Mouse (Mus musculus) heart, adult 9 months (tissue): ENCODE data around the gene Ppp1r26.

Experiments used
- DNase-seq, 2 experiments: peaks; one replicate each; pipeline ENCODE4 v3.0.0; 2022; ENCODE audit warnings: low spot score in 2 of 2

Ppp1r26 gene

GRCm38 (mm10) chr2:28496671-28497070 lies 50.1 kb downstream of the Ppp1r26 start, which contains the start of gene Gbgt1:
Gbgt1 (plus strand) TSS chr2:28496891.
- peak in 1 of 2 experiments; percentile 44 for DNase-seq

GRCm38 (mm10) chr2:28497561-28497960 lies 51.0 kb downstream of the Ppp1r26 start:
- DNase-seq = no peak

DNA sequence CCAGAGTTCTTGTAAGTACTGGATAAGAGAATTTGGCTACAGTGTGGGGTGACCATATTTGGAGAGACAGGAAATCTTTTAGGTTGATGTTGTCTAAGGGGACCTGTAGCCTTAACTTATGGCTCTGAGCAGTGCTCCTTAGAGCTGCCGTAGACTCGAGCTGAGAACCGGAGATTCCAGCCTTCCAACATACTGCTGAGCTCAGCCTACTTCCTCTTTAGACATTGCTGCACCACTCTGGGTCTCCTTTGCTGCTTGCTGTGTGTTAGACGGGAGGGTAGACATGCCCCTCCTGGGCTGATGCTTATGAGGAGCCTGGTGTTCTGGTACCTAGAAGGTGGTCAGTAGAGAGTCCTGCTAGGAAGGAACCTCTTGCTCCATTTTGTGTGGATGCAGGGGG lies 51.8 kb downstream of the Ppp1r26 start:
- no peak for DNase-seq

- no peak for DNase-seq
Observed at GRCm38 (mm10) chr2:28502987-28503386, 56.4 kb downstream of the Ppp1r26 start.

DNA sequence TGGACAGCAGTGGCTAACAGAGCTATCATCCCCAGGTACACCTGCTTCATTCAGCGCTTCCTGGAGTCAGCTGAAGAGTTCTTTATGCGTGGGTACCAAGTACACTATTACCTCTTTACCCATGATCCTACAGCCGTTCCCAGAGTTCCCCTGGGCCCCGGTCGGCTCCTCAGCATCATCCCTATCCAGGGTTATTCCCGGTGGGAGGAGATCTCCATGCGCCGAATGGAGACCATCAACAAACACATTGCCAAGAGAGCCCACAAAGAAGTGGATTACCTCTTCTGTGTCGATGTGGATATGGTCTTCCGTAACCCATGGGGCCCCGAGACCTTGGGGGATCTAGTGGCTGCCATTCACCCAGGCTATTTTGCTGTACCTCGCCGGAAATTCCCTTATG lies 58.1 kb downstream of the Ppp1r26 start:
- DNase-seq = no peak
